Mouse (Mus musculus) cerebellum, adult 18-20 months (tissue): Measurements from ENCODE around the gene Snx25.
"Not testable (repeated sequence)": the region's sequence is repeated elsewhere in the genome, so short reads cannot be mapped to it uniquely, and the experiment has no call there.

ENCODE experiments used
- DNase-seq, 2 experiments: peaks; one replicate each; pipeline ENCODE4 v3.0.0; 2021

The Snx25 gene

DNA sequence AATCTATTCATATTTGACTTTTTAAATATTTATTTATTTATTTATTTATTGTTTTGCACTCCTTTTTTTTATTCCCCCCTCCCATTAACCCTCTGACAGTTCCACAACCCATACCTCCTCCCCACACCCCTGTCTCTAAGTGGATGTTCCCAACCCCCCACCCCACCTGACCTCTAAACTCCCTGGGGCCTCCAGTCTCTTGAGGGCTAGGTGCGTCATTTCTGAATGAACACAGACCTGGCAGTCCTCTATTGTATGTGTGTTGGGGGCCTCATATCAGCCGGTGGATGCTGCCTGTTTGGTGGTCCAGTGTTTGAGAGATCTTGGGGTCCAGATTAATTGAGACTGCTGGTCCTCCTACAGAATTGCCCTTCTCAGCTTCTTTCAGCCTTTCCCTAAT lies 16.4 kb downstream of the Snx25 start:
- DNase-seq, result not testable (repeated sequence)

DNA sequence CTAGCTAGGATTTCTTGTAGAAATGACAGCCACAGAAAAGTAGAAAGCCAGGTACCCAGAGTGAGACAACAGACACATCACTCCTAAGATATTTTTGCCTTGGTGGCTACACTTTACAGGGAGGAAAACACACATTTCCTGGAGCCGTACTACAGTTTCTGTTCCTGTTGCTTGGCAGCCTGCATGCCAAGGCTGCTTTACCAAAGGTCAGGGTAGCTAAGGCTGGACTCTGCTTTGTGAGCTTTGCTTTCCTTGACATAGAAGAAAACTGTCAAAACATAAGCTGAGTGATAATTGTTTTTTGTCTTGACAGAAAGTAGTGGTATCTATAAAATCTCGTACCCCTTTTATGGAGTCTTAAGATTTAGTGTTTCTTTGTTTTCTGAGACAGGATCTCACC lies 21.5 kb downstream of the Snx25 start:
- DNase-seq, result no peak

DNA sequence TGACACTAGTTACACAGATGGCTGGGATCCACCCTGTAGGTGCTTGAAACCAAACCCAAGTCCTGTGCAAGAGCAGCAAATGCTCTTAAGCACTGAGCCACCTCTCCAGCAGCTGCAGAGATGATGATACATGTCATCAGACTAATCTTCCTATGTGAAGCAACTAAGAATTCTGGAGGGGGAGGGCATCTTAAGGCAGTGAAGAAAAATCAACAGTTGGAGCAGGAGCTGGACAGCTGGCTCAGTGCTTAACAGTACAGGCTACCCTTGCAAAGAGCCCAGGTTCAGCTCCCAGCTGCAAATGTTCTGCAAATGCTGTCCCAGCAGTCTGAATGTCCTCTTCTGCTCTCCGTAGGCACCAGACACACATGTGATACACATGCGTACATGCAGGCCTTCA lies 29.5 kb downstream of the Snx25 start:
- DNase-seq, result no peak

DNA sequence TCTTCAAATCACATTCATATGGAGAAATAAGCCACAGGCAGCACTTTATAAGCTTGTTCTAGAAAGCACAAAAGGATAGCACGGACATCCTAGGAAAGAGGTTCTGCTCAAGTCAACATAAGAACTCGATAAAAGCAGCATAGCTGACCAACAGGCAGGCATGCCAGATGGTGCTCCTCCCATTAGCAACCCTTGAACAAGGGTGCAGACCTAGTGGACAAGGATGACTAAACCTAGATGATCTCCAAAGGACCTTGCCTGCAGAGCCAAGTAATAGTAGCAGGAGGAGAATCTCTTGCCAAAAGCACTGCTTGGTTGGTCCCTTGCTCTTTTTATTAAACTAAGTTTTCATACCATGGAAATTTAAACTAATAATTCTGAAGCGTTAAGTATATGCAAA lies 32.8 kb downstream of the Snx25 start:
- no peak for DNase-seq

DNA sequence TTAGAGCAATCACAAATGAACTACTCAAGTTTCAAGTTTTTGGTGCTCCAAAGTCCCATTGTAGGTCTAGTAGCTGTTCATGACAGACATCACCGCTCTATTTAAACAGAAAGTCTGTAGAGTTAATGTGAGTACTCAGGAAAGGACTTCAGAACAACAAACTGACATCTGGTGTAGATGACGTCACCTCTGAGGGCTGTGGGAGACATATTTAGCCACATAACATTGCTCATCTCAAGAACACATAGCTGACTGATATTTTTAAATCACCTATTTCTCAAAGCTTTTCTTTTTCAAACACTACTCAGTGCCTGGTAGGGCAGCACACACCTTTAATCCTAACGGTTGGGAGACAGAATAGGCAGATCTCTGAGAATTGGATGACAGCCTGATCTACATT lies 34.8 kb downstream of the Snx25 start:
- peak in 1 of 2 experiments; percentile 18 for DNase-seq

DNA sequence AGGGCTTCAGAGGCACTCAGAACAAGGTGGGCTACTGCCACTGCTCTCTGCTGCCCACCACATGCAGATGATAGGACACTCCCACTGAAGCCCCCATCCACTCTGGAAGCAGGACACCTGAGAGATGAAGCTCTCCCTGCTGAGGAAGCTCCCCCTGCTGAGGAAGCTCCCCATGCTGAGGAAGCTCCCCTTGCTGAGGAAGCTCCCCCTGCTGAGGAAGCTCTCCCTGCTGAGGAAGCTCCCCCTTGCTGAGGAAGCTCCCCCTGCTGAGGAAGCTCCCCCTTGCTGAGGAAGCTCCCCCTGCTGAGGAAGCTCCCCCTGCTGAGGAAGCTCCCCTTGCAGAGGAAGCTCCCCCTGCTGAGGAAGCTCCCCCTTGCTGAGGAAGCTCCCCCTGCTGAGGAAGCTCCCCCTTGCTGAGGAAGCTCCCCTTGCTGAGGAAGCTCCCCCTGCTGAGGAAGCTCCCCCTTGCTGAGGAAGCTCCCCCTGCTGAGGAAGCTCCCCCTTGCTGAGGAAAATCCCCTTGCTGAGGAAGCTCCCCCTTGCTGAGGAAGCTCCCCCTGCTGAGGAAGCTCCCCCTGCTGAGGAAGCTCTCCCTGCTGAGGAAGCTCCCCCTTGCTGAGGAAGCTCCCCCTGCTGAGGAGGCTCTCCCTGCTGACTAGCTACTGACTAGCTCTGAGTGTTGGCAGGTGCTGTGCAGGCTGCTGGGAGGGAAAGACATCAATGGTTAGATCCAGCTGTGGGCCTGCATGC lies 38.4 kb downstream of the Snx25 start:
- DNase-seq, result not testable (repeated sequence)

DNA sequence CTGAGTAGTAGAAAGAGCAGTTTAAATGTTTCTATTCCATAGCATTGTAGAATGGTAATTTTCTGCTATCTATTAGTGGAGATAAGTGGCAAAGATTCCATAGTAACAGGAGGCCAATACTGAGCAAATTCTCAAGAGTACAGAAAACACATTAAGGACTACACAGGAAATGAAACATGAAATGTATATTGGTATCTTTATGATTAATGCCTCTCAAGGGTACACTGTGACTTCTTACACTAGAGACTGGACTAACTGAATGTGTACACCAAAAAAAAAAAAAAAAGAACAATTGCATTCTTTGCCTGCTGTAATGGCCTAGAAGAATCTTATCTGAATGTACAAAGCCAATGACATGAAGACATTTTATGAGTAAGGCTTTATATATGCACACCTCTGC lies 44.3 kb downstream of the Snx25 start:
- DNase-seq, result no peak

DNA sequence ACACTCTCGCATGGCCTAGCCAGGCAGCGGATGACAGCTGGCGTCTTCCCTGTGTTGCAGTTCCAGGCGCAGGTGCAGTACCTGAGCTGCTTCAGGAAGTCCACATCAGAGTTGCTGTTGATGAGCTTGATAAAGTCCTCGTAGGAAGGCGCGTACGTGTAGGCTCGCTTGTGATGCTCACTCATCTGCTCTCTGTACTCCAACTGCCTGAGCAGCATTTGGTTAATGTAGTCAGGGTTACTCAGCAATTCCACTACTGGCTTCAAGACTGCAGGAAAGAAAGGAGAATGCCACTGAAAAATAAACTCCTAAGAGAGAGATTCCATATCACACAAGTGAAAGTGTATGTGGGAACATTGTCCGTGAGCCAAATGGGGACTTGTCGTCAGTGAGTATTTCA lies 48.5 kb downstream of the Snx25 start:
- DNase-seq, result no peak

DNA sequence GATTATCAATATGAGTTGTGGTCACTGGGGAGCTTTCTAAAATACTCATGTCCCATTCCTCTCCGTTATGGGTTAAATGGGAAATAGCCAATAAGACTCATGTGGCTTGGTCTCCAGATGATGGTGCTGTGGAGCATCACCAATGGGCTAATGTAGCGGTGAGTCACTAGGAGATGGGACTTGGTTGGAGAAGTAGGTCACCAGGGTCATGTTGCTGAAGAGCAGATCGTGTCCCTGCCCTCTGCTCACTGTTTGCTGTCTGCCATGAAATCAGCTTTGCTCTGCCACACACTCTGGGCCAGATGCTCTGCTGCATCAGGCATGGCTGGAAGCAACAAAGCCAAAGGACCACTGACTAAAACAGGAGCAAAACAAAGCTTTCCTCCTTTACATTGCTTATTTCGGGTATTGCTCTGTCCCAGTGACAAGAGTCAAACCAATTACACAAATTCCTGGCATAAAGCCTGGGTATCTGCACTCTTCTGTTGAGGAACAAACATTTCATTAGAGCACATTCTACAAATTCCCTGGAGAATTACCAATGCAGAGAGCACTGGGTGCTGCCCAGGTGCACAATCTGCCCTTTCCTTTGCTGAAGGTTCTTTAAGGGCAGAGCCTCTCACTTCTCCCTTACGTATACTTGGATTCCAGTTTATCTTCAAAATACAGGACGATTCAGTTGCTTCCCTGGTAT lies 59.1 kb downstream of the Snx25 start:
- DNase-seq, result peak in 1 of 2 experiments; percentile 39

DNA sequence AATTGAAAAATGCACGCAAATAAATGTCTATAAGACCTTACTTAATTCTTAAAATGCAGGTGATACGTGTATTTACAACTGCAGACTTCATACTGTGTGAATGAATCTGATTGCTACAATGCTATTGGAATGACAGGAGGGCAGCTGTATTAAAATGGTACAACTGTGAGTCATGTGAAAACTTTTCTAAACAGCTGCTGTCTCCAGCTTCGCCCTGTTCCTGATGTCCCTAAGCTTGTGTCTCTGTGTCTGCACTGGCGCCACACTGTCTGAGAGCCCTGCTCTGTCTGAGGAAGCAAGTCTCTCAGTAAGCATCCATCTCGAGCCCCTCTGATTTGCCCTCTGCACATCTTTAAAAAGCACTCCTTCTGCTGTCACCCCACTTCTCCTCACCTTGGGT lies 68.8 kb downstream of the Snx25 start:
- no peak for DNase-seq

DNA sequence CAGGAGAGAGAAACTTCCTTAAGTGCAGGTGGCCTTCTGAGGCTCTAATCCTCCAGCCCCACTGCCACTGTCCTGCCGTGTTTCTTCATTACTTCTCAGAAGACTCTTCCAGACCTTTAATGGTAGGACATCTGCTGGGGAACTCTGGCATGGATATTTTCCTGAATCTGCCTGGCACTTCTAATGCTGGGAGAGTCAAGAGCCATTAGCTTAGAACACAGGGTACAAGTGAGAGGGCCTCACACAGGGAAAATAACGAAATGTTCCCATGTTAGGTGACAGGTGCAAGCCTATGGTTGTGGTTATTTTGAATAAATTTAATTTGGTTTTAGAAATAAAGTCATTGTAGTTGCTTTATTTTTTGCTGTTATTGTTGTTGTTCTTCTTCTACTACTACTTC lies 70.9 kb downstream of the Snx25 start:
- DNase-seq, result no peak

DNA sequence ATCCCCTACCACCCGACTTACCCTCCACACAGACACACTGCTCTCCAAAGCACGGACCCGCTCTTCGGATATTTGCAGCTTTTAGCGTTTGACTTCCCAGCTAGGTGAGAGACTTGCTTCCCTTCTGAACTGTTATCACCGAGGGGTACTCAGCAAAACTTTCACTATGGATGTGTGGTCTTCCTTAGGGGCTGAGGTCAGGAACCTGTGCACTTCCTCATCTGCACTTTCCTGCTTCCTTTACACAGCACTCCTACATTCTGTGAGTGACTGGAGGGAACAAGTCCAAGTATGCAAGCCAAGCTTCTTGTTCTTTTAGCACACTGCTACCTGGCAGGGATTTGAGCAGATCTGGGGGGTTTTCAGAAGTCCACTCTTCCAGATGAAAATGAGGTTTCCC lies 73.1 kb downstream of the Snx25 start:
- DNase-seq, result no peak

DNA sequence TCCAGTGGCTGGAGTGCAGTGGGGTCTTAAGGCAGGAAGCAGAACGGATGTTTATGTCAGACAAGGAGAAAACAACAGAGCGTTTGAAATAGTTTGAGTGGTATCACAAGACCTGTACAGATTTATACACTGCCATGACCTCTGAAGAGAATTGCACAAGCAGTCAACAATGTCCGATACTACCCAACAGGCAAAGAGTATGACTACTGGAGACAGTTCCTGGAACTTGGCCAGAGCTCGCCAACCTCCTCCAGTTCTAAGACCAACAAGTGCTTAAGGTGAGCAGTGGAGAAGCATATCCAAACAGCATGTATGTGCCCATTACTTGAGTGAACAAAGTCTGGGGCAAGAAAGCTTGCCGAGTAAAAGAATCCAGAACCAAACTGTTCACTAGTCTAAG lies 76.7 kb downstream of the Snx25 start:
- no peak for DNase-seq

DNA sequence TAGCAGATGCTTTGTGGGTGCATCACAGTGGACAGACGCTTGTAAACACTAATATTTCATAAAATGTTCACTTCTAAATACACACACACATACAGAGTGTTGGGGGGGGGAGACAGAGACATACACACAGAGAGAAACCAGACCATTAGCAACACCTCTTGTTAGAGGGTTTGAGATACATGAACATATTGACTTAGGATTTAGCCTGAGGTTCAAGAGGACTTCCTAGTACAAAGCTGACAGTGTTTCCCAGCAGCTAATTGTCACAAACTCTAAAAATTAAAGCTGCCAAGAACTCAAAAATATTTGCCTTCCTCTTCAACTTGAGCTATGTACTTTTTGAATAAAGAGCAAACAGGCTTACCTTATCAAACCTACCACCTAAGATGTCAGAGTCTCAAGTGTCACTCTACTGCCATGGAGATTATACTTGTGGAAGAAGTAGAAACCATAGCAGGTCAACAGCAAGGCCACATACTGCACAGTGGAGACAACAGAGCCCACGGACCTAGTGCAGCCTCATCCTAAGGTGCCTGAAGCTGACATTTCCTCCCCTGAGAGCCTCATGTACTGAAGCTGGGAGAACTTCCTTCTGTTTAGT lies 78.3 kb downstream of the Snx25 start:
- no peak for DNase-seq

DNA sequence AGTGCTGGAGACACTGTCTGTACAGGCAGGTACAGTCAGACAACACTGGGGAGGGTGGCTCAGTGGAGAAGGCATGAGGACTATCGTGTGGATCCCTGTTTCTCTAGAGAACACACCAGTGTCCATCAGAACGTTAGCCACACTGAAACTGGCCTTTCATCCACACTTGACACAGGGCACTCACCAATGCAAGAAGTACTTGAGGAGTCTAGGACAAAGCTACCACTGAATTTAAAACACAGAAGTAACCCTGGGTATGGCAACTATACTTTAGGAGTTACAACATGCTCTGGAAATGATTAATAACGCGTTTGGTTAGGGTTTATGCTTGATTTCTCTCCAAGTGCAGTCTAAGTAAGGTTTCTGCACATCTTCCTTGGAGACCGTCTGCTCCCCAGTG lies 79.2 kb downstream of the Snx25 start:
- no peak for DNase-seq

DNA sequence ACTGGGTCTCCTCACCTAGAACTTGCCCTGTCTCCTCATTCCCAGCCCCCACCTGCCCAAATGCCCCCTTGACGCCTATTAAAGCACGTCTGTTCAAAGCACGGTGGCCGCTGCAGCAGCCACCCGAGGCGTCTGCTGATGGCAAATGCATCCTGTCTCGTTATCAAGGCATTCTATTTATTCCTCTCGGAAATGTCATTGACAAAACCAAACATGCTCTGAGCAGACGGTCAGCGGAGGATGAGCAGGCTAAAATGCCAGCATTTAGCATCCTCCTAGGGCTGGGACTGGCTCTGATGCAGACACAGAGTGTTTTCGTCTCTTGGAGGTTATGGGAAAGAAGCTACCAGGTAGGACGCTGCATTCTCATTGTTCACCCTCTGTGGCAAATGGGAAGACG lies 111.7 kb downstream of the Snx25 start:
- DNase-seq, result no peak

DNA sequence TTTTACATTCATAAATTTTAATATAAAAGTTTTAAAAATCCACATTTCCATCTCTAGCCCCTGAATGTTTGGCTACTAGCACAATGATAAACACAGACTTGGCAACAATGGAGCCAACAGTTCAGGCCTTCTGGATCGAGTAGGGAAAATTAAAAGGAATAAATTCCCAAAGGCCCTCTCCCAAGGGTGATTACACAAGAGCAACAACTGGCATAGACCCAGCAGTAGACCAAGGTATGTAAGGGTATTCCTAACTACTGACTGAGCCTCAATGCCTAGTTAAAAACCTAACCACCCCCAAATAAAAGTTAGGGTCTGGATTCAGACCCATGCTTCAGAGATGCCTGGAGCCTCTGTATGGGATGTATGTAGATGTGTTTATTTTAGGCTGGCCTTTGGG lies 112.3 kb downstream of the Snx25 start:
- no peak for DNase-seq

DNA sequence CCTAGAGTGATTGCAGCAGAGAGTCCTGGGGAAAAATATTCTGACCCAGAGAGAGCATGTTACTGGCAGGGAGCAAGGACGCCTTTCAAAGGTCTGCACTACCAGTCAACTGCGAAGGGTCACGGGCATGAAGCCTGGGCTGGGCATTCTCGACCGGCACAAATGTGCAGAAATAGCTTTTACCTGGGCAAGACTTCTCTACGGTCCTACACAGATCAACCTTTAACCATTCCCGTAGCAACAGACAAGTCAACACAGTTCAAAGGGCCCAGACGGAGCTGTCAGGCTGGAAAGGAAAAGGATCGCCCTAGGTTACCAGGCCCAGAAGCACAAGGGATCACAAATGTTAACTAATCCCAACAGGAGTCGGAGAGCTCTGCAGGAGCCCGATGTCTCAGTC lies 115.7 kb downstream of the Snx25 start:
- no peak for DNase-seq

DNA sequence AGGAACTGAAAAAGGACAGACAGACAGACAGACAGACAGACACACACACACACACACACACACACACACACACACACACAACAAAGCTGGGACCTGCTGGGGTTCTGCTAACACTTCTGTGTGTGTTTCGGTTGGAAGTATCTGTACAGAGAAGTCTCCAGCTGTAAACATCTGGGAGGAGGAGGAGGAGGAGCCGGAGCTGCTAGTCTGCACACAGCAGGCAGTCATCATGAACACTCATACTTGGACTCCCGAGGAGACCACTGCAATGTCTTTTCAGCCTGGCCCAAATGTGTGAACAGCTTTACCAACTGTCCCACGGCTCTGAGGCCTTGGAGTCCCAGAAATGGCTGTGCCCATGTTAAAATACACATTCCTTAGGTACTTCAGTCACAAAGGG lies 127.6 kb downstream of the Snx25 start:
- DNase-seq, result no peak

DNA sequence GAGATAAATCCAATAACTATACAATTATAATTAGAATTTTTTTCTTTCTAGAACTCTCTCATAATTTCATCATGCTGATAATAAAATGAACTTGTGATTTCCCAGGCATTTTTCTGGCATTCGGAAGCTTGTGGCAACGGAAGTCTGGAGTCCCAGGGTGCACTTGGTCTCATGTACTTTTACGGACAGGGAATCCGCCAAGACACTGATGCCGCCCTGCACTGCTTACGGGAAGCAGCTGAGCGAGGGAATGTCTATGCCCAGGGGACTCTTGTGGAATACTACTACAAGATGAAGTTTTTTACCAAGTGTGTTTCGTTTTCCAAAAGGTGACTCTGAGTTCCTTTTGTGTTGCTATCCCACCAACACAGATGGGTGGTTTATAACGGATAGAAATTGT lies 129.2 kb downstream of the Snx25 start:
- no peak for DNase-seq

DNA sequence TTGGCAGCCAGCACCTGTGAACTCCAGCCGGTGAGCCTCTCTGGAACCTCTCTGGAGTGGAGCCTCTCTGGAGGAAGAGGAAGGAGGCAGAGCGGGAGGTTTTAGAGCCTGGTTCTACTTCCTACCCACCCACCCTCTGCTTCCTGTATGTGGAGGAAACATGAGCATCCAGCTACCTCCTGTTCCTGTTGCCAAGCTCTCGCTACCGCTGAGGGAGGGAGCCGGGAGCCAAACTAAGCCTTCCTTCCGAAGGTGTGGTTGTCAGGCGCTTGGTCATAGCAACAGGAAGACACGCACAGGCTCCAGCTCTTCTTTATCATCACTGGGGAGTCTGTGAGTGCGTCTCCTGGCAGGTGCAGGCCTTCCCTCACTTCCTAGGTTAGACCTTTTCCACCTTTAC lies 129.8 kb downstream of the Snx25 start:
- DNase-seq, result no peak

DNA sequence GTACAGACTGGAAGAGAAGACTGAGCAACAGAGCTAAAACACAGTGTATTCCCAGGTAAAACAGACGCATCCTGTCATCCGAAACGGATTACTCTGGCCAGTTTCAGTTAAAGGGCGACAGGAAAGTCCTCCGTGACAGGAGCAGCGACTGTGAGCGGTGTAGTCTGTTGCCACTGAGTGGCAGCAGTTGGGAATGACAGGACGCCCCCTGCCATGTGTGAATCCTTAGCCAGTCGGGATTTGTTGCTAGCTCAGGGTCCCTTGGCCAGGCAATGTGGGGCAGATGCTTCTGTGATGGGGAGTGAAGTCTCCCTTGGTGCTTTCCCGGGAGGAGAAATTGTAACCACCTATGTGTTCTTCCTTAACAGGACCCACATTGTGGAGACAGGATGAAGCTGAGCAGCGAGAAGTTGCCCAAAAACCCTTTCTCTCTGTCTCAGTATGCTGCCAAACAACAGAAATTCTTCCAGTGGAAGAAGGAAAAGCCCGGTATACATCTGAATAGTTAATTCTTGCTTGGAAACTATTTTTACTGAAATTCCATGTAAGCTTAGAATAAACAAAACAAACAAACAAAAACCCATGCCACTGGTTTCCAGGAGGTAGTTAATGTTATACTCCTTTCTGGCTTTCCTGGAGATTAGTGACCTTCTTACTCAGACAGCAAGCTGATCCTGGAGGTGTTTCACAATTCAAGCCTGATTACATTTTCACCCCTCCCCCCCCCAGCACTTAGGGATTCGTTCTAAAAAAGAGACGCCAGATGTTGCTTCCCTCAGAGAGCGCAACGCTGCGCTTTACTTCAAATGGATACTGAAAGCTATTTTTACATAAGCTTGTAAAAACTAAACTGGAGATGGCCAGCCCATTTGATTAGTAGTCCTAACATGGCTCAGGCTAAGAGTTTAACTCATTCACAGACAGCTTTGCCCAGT lies 140.9 kb downstream of the Snx25 start:
- peak; percentile 25 to 38 for DNase-seq

DNA sequence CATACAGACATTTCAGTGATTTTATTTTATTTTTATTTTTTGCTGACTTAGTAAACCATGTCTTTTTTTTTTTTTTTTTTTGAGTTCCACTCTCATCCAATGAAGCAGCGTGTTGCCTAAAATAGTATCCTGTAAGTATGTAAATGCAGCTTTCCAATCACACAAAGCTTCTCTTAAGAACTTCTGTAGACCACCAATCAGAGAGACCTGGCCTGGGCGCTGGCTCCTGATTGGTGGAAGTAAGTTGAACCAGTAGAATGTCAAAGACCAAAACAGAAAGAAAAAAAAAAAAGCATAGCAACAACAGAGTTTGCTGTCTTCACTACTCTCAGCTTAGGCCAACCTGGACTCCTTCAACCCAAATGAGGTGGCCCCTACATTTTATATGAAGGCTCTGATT lies 141.7 kb downstream of the Snx25 start:
- DNase-seq, result no peak
